Mouse (Mus musculus) spleen, adult 2 months (tissue): ENCODE results near the gene Nlrp10.

ENCODE experiments used
- CTCF ChIP-seq: fragments of 200-500 bp; IDR thresholded peaks from 2 replicates; pipeline ENCODE4 v1.5.1; 2011; ENCODE audit warnings: mild to moderate bottlenecking, inconsistent platforms; ENCODE audit not compliant: insufficient read depth, insufficient read length, insufficient replicate concordance; ENCODE audit errors: extremely low read depth
- POLR2A ChIP-seq: fragments of 200-500 bp; IDR thresholded peaks from 2 replicates; pipeline ENCODE4 v1.6.1; 2011; ENCODE audit warnings: low read depth, low read length, inconsistent platforms

- TF ChIP-seq POLR2A, result no peak
- TF ChIP-seq CTCF, result no peak
Observed at GRCm38 (mm10) chr7:108950762-108951331, 20.9 kb upstream of the Nlrp10 start.
